Mouse (Mus musculus) testis, adult 2 months (tissue): ENCODE data around the gene Hmcn1.

Experiments used
- CTCF ChIP-seq: fragments of 200-500 bp; IDR thresholded peaks from 2 replicates; pipeline ENCODE4 v1.5.1; 2012; ENCODE audit warnings: low read depth, mild to moderate bottlenecking, inconsistent platforms, low read length, moderate library complexity; ENCODE audit not compliant: control insufficient read depth, insufficient read depth, insufficient replicate concordance
- POLR2A ChIP-seq: fragments of 200-500 bp; IDR thresholded peaks from 2 replicates; pipeline ENCODE4 v1.6.1; 2012; ENCODE audit warnings: low read depth, mild to moderate bottlenecking, inconsistent platforms, low read length, moderate library complexity; ENCODE audit not compliant: control insufficient read depth

GRCm38 (mm10) chr1:150584477-150584876 is 408.8 kb downstream of the Hmcn1 start:
- no peak for TF ChIP-seq CTCF
- no peak for TF ChIP-seq POLR2A
